Mouse (Mus musculus) bone marrow macrophage, adult 2 months (primary cell): Measurements from ENCODE around the gene Pik3cd.

Experiments
- CTCF ChIP-seq: IDR thresholded peaks from 2 replicates; pipeline ENCODE4 v1.5.1; 2012; ENCODE audit warnings: low read depth, mild to moderate bottlenecking, low read length, moderate library complexity
- POLR2A ChIP-seq: IDR thresholded peaks from 2 replicates; pipeline ENCODE4 v1.6.1; 2012; ENCODE audit warnings: mild to moderate bottlenecking, low read depth, low read length, borderline replicate concordance

GRCm38 (mm10) chr4:149601484-149601883 is 100.9 kb downstream of the Pik3cd start:
- TF ChIP-seq POLR2A (no peak), CTCF (no peak)
